Mouse (Mus musculus): ENCODE data around the gene Tmem14c. TPM values are rescaled to one million over a fixed set of nuclear protein-coding genes. Genes with fewer than 3 reads are reported as not detected.

Gene Tmem14c
- total and polyA plus RNA-seq, 2 experiments from 2014 or later = 43.2 to 121 TPM

- H3K9me3 ChIP-seq (ENCODE audit: low read length) = no peaks in the 10 kb centered on the region
- ATAC-seq = no peak
- H3K27ac ChIP-seq (ENCODE audit: low read depth, low read length) = no peak overlapping the region
- DNase-seq = no peak
- no peaks in the 10 kb centered on the region for H3K27me3 ChIP-seq (ENCODE audit: insufficient read depth, low read length)
- no peak overlapping the region for H3K9ac ChIP-seq
- no peak overlapping the region for H3K4me2 ChIP-seq (ENCODE audit: low read depth)
- WGBS = 91% methylated on average over 10 of the region's 10 CpGs
- no peak overlapping the region for H3K4me3 ChIP-seq (ENCODE audit: low read depth, low read length)
- no peaks in the 10 kb centered on the region for H3K4me1 ChIP-seq (ENCODE audit: insufficient read depth)
- no peak for TF ChIP-seq CTCF (IDR thresholded peaks at IDR 0.05; ENCODE audit: low read depth)
- peaks cover 83% of the 10 kb centered on the region for H3K36me3 ChIP-seq (ENCODE audit: insufficient read depth)
Measured at GRCm38 (mm10) chr13:41008271-41008670, 7.8 kb upstream of the Tmem14c start.

GRCm38 (mm10) chr13:41008946-41009345 lies 7.1 kb upstream of the Tmem14c start:
- Histone ChIP-seq H3K27ac (ENCODE audit: low read depth, low read length) (no peak overlapping the region), H3K9me3 (ENCODE audit: low read length) (no peaks in the 10 kb centered on the region), H3K36me3 (ENCODE audit: insufficient read depth) (peaks cover 87% of the 10 kb centered on the region), H3K4me1 (ENCODE audit: insufficient read depth) (no peaks in the 10 kb centered on the region), H3K9ac (no peak overlapping the region), H3K4me3 (ENCODE audit: low read depth, low read length) (no peak overlapping the region), H3K27me3 (ENCODE audit: insufficient read depth, low read length) (no peaks in the 10 kb centered on the region), H3K4me2 (ENCODE audit: low read depth) (no peak overlapping the region)
- no peak for DNase-seq
- no peak for ATAC-seq
- TF ChIP-seq CTCF (IDR thresholded peaks at IDR 0.05; ENCODE audit: low read depth) = no peak
- 80% methylated on average over 8 of the region's 8 CpGs for WGBS

- ATAC-seq (no peak), DNase-seq (peak; percentile 4)
- Histone ChIP-seq H3K36me3 (ENCODE audit: insufficient read depth) (peaks cover 25% of the 10 kb centered on the region), H3K9ac (peak overlapping the region; percentile 46), H3K9me3 (ENCODE audit: low read length) (no peaks in the 10 kb centered on the region), H3K4me3 (ENCODE audit: low read depth, low read length) (peak overlapping the region; percentile 60), H3K27me3 (ENCODE audit: insufficient read depth, low read length) (no peaks in the 10 kb centered on the region), H3K4me1 (ENCODE audit: insufficient read depth) (peaks cover 9% of the 10 kb centered on the region), H3K4me2 (ENCODE audit: low read depth) (peak overlapping the region; percentile 65), H3K27ac (ENCODE audit: low read depth, low read length) (0 out of 2 replicates have a peak overlapping the region, but pooled peaks have one; percentile 77)
- 36% methylated on average over 12 of the region's 12 CpGs for WGBS
- TF ChIP-seq CTCF (IDR thresholded peaks at IDR 0.05; ENCODE audit: low read depth) = no peak
Measured at GRCm38 (mm10) chr13:41016797-41017405, 809 bp downstream of the Tmem14c start.

- no peak overlapping the region for H3K27ac ChIP-seq (ENCODE audit: low read depth, low read length)
- H3K9me3 ChIP-seq (ENCODE audit: low read length) = no peaks in the 10 kb centered on the region
- DNase-seq (no peak), ATAC-seq (no peak)
- no peak for TF ChIP-seq CTCF (IDR thresholded peaks at IDR 0.05; ENCODE audit: low read depth)
- no peak overlapping the region for H3K9ac ChIP-seq
- H3K4me1 ChIP-seq (ENCODE audit: insufficient read depth) = peaks cover 9% of the 10 kb centered on the region
- peaks cover 16% of the 10 kb centered on the region for H3K36me3 ChIP-seq (ENCODE audit: insufficient read depth)
- no peak overlapping the region for H3K4me2 ChIP-seq (ENCODE audit: low read depth)
- 81% methylated on average over 4 of the region's 4 CpGs for WGBS
- H3K27me3 ChIP-seq (ENCODE audit: insufficient read depth, low read length) = no peaks in the 10 kb centered on the region
- H3K4me3 ChIP-seq (ENCODE audit: low read depth, low read length) = no peak overlapping the region
Measured at GRCm38 (mm10) chr13:41017832-41018231, 1.7 kb downstream of the Tmem14c start.

- Histone ChIP-seq H3K27me3 (ENCODE audit: insufficient read depth, low read length) (no peaks in the 10 kb centered on the region), H3K36me3 (ENCODE audit: insufficient read depth) (peaks cover 12% of the 10 kb centered on the region), H3K4me2 (ENCODE audit: low read depth) (no peak overlapping the region), H3K9ac (no peak overlapping the region), H3K27ac (ENCODE audit: low read depth, low read length) (no peak overlapping the region), H3K4me1 (ENCODE audit: insufficient read depth) (peaks cover 9% of the 10 kb centered on the region), H3K9me3 (ENCODE audit: low read length) (no peaks in the 10 kb centered on the region), H3K4me3 (ENCODE audit: low read depth, low read length) (no peak overlapping the region)
- ATAC-seq = no peak
- DNase-seq = no peak
- TF ChIP-seq CTCF (IDR thresholded peaks at IDR 0.05; ENCODE audit: low read depth) = no peak
- WGBS = 95% methylated on average over 9 of the region's 9 CpGs
Measured at GRCm38 (mm10) chr13:41018236-41018635, 2.1 kb downstream of the Tmem14c start.

GRCm38 (mm10) chr13:41018756-41019591 lies 2.9 kb downstream of the Tmem14c start:
- H3K36me3 ChIP-seq (ENCODE audit: insufficient read depth) = peaks cover 8% of the 10 kb centered on the region
- no peak for ATAC-seq
- no peak overlapping the region for H3K27ac ChIP-seq (ENCODE audit: low read depth, low read length)
- WGBS = 96% methylated on average over 13 of the region's 13 CpGs
- no peak for DNase-seq
- no peak for TF ChIP-seq CTCF (IDR thresholded peaks at IDR 0.05; ENCODE audit: low read depth)
- no peaks in the 10 kb centered on the region for H3K9me3 ChIP-seq (ENCODE audit: low read length)
- no peaks in the 10 kb centered on the region for H3K27me3 ChIP-seq (ENCODE audit: insufficient read depth, low read length)
- H3K4me2 ChIP-seq (ENCODE audit: low read depth) = no peak overlapping the region
- H3K4me1 ChIP-seq (ENCODE audit: insufficient read depth) = peaks cover 9% of the 10 kb centered on the region
- H3K9ac ChIP-seq = no peak overlapping the region
- no peak overlapping the region for H3K4me3 ChIP-seq (ENCODE audit: low read depth, low read length)

- 83% methylated on average over 7 of the region's 7 CpGs for WGBS
- no peaks in the 10 kb centered on the region for H3K9me3 ChIP-seq (ENCODE audit: low read length)
- no peak overlapping the region for H3K27ac ChIP-seq (ENCODE audit: low read depth, low read length)
- H3K4me3 ChIP-seq (ENCODE audit: low read depth, low read length) = no peak overlapping the region
- no peak for TF ChIP-seq CTCF (IDR thresholded peaks at IDR 0.05; ENCODE audit: low read depth)
- H3K9ac ChIP-seq = no peak overlapping the region
- H3K36me3 ChIP-seq (ENCODE audit: insufficient read depth) = peaks cover 7% of the 10 kb centered on the region; the same call in 1 of the 2 replicates
- H3K27me3 ChIP-seq (ENCODE audit: insufficient read depth, low read length) = no peaks in the 10 kb centered on the region
- ATAC-seq (no peak), DNase-seq (no peak)
- no peak overlapping the region for H3K4me2 ChIP-seq (ENCODE audit: low read depth)
- H3K4me1 ChIP-seq (ENCODE audit: insufficient read depth) = peaks cover 8% of the 10 kb centered on the region
Measured at GRCm38 (mm10) chr13:41020494-41020893, 4.4 kb downstream of the Tmem14c start.

Data from forebrain, postnatal 0 days (tissue).